Mouse (Mus musculus): ENCODE data around the gene Zfp953. TPM values are rescaled to one million over a fixed set of nuclear protein-coding genes. Genes with fewer than 3 reads are reported as not detected.

The Zfp953 gene
- polyA plus RNA-seq, 1 experiment from 2014 or later: 0.58 TPM

Other genes starting within 250 kb of the Zfp953 start
- 0.06 and 0.20 TPM in 2 replicates for gene Rslcan18, start 244.3 kb downstream of the Zfp953 start, polyA plus RNA-seq (2015; fragmentation: Nextera tagmentation; extraction: Ambion mirVana)
- 4.0 and 4.4 TPM in 2 replicates for gene Zfp759, start 238.9 kb downstream of the Zfp953 start, polyA plus RNA-seq (2015; fragmentation: Nextera tagmentation; extraction: Ambion mirVana)
- 6.3 and 6.8 TPM in 2 replicates for gene Rsl1, start 187.4 kb downstream of the Zfp953 start, polyA plus RNA-seq (2015; fragmentation: Nextera tagmentation; extraction: Ambion mirVana)
- gene Zfp455, start 166.1 kb downstream of the Zfp953 start, polyA plus RNA-seq (2015; fragmentation: Nextera tagmentation; extraction: Ambion mirVana): 2.0 and 2.2 TPM in 2 replicates
- 4.7 and 6.0 TPM in 2 replicates for gene Zfp458, start 82.1 kb downstream of the Zfp953 start, polyA plus RNA-seq (2015; fragmentation: Nextera tagmentation; extraction: Ambion mirVana)
- gene Zfp457, start 54.1 kb downstream of the Zfp953 start, polyA plus RNA-seq (2015; fragmentation: Nextera tagmentation; extraction: Ambion mirVana): 1.1 and 1.3 TPM in 2 replicates
- 1.7 and 1.9 TPM in 2 replicates for gene Zfp595, start 28.0 kb downstream of the Zfp953 start, polyA plus RNA-seq (2015; fragmentation: Nextera tagmentation; extraction: Ambion mirVana)
- gene Gm28044, start 69 bp downstream of the Zfp953 start, polyA plus RNA-seq (2015; fragmentation: Nextera tagmentation; extraction: Ambion mirVana): 0.35 TPM in 1 of 2 replicates, not detected in the other
- gene Gm28041, start 15.1 kb upstream of the Zfp953 start, polyA plus RNA-seq (2015; fragmentation: Nextera tagmentation; extraction: Ambion mirVana): 0.25 TPM in 1 of 2 replicates, not detected in the other
- gene Zfp456, start 15.2 kb upstream of the Zfp953 start, polyA plus RNA-seq (2015; fragmentation: Nextera tagmentation; extraction: Ambion mirVana): 0.60 and 1.1 TPM in 2 replicates
- 4.0 and 4.5 TPM in 2 replicates for gene Zfp429, start 39.2 kb upstream of the Zfp953 start, polyA plus RNA-seq (2015; fragmentation: Nextera tagmentation; extraction: Ambion mirVana)
- 0.68 and 1.5 TPM in 2 replicates for gene Zfp459, start 60.8 kb upstream of the Zfp953 start, polyA plus RNA-seq (2015; fragmentation: Nextera tagmentation; extraction: Ambion mirVana)
- gene Zfp874a, start 91.0 kb upstream of the Zfp953 start, polyA plus RNA-seq (2015; fragmentation: Nextera tagmentation; extraction: Ambion mirVana): 6.6 and 7.3 TPM in 2 replicates
- gene Zfp874b, start 123.7 kb upstream of the Zfp953 start, polyA plus RNA-seq (2015; fragmentation: Nextera tagmentation; extraction: Ambion mirVana): 2.5 and 2.8 TPM in 2 replicates
- 10.0 and 11.6 TPM in 2 replicates for gene Zfp58, start 139.9 kb upstream of the Zfp953 start, polyA plus RNA-seq (2015; fragmentation: Nextera tagmentation; extraction: Ambion mirVana)
- not detected in 2 replicates for gene Gm26965, start 165.5 kb upstream of the Zfp953 start, polyA plus RNA-seq (2015; fragmentation: Nextera tagmentation; extraction: Ambion mirVana)
- gene Zfp87, start 165.6 kb upstream of the Zfp953 start, polyA plus RNA-seq (2015; fragmentation: Nextera tagmentation; extraction: Ambion mirVana): 32.2 and 37.2 TPM in 2 replicates
- gene Zfp748, start 193.2 kb upstream of the Zfp953 start, polyA plus RNA-seq (2015; fragmentation: Nextera tagmentation; extraction: Ambion mirVana): 13.1 and 13.4 TPM in 2 replicates
- gene Zfp729b, start 249.1 kb upstream of the Zfp953 start, polyA plus RNA-seq (2015; fragmentation: Nextera tagmentation; extraction: Ambion mirVana): 4.6 TPM in 2 replicates